In the genomic region with DNA sequence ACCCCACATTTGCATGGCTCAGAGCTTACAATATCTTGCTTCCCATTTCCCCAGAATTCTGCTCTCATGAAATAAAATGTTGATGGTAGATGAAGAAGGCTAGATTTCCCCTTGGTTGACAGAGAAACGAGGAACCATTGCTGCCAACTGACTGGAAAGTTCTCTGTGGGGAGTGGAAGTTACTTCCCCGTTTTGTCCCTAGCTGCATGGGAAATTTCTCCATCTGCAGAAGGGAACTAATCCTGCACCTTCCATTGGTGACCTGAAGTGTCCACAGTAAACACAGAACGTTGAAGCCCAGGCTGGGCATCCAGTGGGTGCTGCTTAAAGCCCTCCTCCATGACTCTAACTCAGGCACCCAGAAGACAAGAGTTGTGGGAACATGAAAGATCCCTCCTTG, we compare ENCODE assay signal across 21 mouse cellular contexts. TPM values are rescaled to one million over a fixed set of nuclear protein-coding genes. Genes with fewer than 3 reads are reported as not detected.
"Had no signal": no experiment of that assay in that cellular context is flagged by ENCODE, and none has a peak within 500 bp of the region (broad histone marks: within the 10 kb centered on the region; RNA-seq: fewer than 3 reads in every experiment).

No protein-coding gene starts in this region.

- H3K9ac ChIP-seq: liver, embryonic 15.5 days; liver, postnatal 0 days; lung, embryonic 15.5 days; midbrain, embryonic 13.5 days; midbrain, embryonic 15.5 days; neural tube, embryonic 12.5 days had no signal

- ATAC-seq: liver, postnatal 0 days; lung, postnatal 0 days; midbrain, embryonic 13.5 days; midbrain, embryonic 15.5 days had no signal

- H3K4me1 ChIP-seq: liver, embryonic 15.5 days; lung, embryonic 15.5 days; megakaryocyte, embryonic 14.5 days; midbrain, embryonic 15.5 days; neural tube, embryonic 12.5 days had no signal

- H3K27ac ChIP-seq: liver, embryonic 15.5 days; lung, embryonic 15.5 days; macrophage; midbrain, embryonic 13.5 days; midbrain, embryonic 15.5 days; neural tube, embryonic 12.5 days had no signal

- H3K4me3 ChIP-seq: liver, embryonic 15.5 days; lung, embryonic 15.5 days; megakaryocyte, embryonic 14.5 days; midbrain, embryonic 13.5 days; midbrain, embryonic 15.5 days; neural tube, embryonic 12.5 days had no signal

- DNase-seq: liver, postnatal 0 days; lung, adult 2 months; lung, postnatal 14 days; lung, postnatal 36 days; right cerebral cortex, postnatal 25 days; right cerebral cortex, postnatal 4 days; spleen, adult 18-20 months; thymus, adult 18-20 months; thymus, postnatal 14 days; thymus, postnatal 36 days had no signal

- H3K36me3 ChIP-seq: liver, embryonic 15.5 days; lung, embryonic 15.5 days; midbrain, embryonic 13.5 days; midbrain, embryonic 15.5 days; neural tube, embryonic 12.5 days had no signal

- H3K27me3 ChIP-seq: liver, embryonic 15.5 days; lung, embryonic 15.5 days; megakaryocyte, embryonic 14.5 days; midbrain, embryonic 13.5 days; midbrain, embryonic 15.5 days; neural tube, embryonic 12.5 days had no signal

- H3K9me3 ChIP-seq: liver, embryonic 15.5 days; lung, embryonic 15.5 days; midbrain, embryonic 13.5 days; midbrain, embryonic 15.5 days; neural tube, embryonic 12.5 days had no signal

- H3K4me2 ChIP-seq: liver, embryonic 15.5 days; lung, embryonic 15.5 days; midbrain, embryonic 11.5 days; midbrain, embryonic 13.5 days; midbrain, embryonic 15.5 days; neural tube, embryonic 12.5 days had no signal

RNA-seq across cellular contexts. Expression of gene Ccdc149, which starts 47.4 kb away (rescaled TPM):
- total RNA-seq: monocyte, adult 5-6 weeks; neutrophil, adult 5-6 weeks had no signal
- polyA plus RNA-seq: macrophage had no signal
